Mouse (Mus musculus): Measurements from ENCODE around the gene Pllp.

Pllp gene

GRCm38 (mm10) chr8:94695994-94696384, at the start of gene Pllp:
Gene Pllp (minus strand): TSS chr8:94696278.
- peak; percentile 66 to 71 for DNase-seq (ENCODE audit: low spot score in 2 of 2)

GRCm38 (mm10) chr8:94745476-94746184, 49.6 kb upstream of the Pllp start, which contains the start of gene Ccl22:
Gene Ccl22 (plus strand): TSS chr8:94745590.
- DNase-seq (ENCODE audit: low spot score in 2 of 2): no peak

- DNase-seq (ENCODE audit: low spot score in 2 of 2): no peak
Measured at GRCm38 (mm10) chr8:94744972-94745371, 48.9 kb upstream of the Pllp start.

GRCm38 (mm10) chr8:94744484-94744883, 48.4 kb upstream of the Pllp start:
- no peak for DNase-seq (ENCODE audit: low spot score in 2 of 2)

GRCm38 (mm10) chr8:94741726-94742125, 45.6 kb upstream of the Pllp start:
- no peak for DNase-seq (ENCODE audit: low spot score in 2 of 2)

- DNase-seq (ENCODE audit: low spot score in 2 of 2): no peak
Measured at GRCm38 (mm10) chr8:94740591-94740990, 44.5 kb upstream of the Pllp start.

GRCm38 (mm10) chr8:94739829-94740228, 43.8 kb upstream of the Pllp start:
- DNase-seq (ENCODE audit: low spot score in 2 of 2): no peak

- DNase-seq (ENCODE audit: low spot score in 2 of 2): no peak
Measured at GRCm38 (mm10) chr8:94735426-94736094, 39.5 kb upstream of the Pllp start.

- no peak for DNase-seq (ENCODE audit: low spot score in 2 of 2)
Measured at GRCm38 (mm10) chr8:94734735-94735350, 38.8 kb upstream of the Pllp start.

GRCm38 (mm10) chr8:94733821-94734465, 37.9 kb upstream of the Pllp start:
- DNase-seq (ENCODE audit: low spot score in 2 of 2): peak in 1 of 2 experiments; percentile 36

- DNase-seq (ENCODE audit: low spot score in 2 of 2): no peak
Measured at GRCm38 (mm10) chr8:94729301-94729700, 33.2 kb upstream of the Pllp start.

GRCm38 (mm10) chr8:94725998-94726397, 29.9 kb upstream of the Pllp start:
- DNase-seq (ENCODE audit: low spot score in 2 of 2): no peak

GRCm38 (mm10) chr8:94716841-94717240, 20.8 kb upstream of the Pllp start:
- no peak for DNase-seq (ENCODE audit: low spot score in 2 of 2)

- DNase-seq (ENCODE audit: low spot score in 2 of 2): no peak
Measured at GRCm38 (mm10) chr8:94715871-94716270, 19.8 kb upstream of the Pllp start.

- DNase-seq (ENCODE audit: low spot score in 2 of 2): no peak
Measured at GRCm38 (mm10) chr8:94714556-94714955, 18.5 kb upstream of the Pllp start.

- DNase-seq (ENCODE audit: low spot score in 2 of 2): peak; percentile 71 to 80
Measured at GRCm38 (mm10) chr8:94711160-94711718, 15.2 kb upstream of the Pllp start.

GRCm38 (mm10) chr8:94710336-94710735, 14.3 kb upstream of the Pllp start:
- no peak for DNase-seq (ENCODE audit: low spot score in 2 of 2)

- peak in 1 of 2 experiments; percentile 27 for DNase-seq (ENCODE audit: low spot score in 2 of 2)
Measured at GRCm38 (mm10) chr8:94706732-94707395, 10.8 kb upstream of the Pllp start.

- DNase-seq (ENCODE audit: low spot score in 2 of 2): peak in 1 of 2 experiments; percentile 28
Measured at GRCm38 (mm10) chr8:94705581-94706245, 9.6 kb upstream of the Pllp start.

- DNase-seq (ENCODE audit: low spot score in 2 of 2): no peak
Measured at GRCm38 (mm10) chr8:94704669-94704984, 8.5 kb upstream of the Pllp start.
